Mouse (Mus musculus) right cerebral cortex, postnatal 14 days (tissue): ENCODE measurements at regions not wholly inside any gene's neighbourhood (a gene's known extent, or its start where the extent isn't known, plus 50 kb on each side); places are given as distances from the start of the nearest gene placed in this dataset.

ENCODE experiments used
- DNase-seq: peaks from one replicate; pipeline ENCODE4 v3.0.0; 2022

GRCm38 (mm10) chr5:111660447-111660846 is 73.3 kb upstream of the Gm26897 start:
- DNase-seq: no peak

GRCm38 (mm10) chr5:111660968-111661367 is 72.8 kb upstream of the Gm26897 start:
- DNase-seq: no peak

- no peak for DNase-seq
Measured at GRCm38 (mm10) chr5:111661971-111662370, 71.8 kb upstream of the Gm26897 start.

GRCm38 (mm10) chr5:111663831-111664230 is 69.9 kb upstream of the Gm26897 start:
- DNase-seq: no peak

- no peak for DNase-seq
Measured at GRCm38 (mm10) chr5:111665406-111665805, 68.3 kb upstream of the Gm26897 start.

GRCm38 (mm10) chr5:111666007-111666406 is 67.7 kb upstream of the Gm26897 start:
- DNase-seq: no peak

GRCm38 (mm10) chr5:111667901-111668300 is 65.8 kb upstream of the Gm26897 start:
- DNase-seq: no peak

- DNase-seq: no peak
Measured at GRCm38 (mm10) chr5:111669139-111669538, 64.6 kb upstream of the Gm26897 start.

GRCm38 (mm10) chr5:111671762-111672161 is 62.0 kb upstream of the Gm26897 start:
- DNase-seq: no peak

- DNase-seq: no peak
Measured at GRCm38 (mm10) chr5:111674976-111675672, 58.6 kb upstream of the Gm26897 start.

GRCm38 (mm10) chr5:111675673-111676261 is 58.0 kb upstream of the Gm26897 start:
- DNase-seq: no peak

- peak; percentile 25 for DNase-seq
Measured at GRCm38 (mm10) chr5:111677847-111678311, 55.8 kb upstream of the Gm26897 start.

- DNase-seq: no peak
Measured at GRCm38 (mm10) chr5:111678496-111678895, 55.2 kb upstream of the Gm26897 start.

- peak; percentile 45 for DNase-seq
Measured at GRCm38 (mm10) chr5:111681362-111682028, 52.2 kb upstream of the Gm26897 start.

GRCm38 (mm10) chr5:111682899-111683298 is 50.8 kb upstream of the Gm26897 start:
- DNase-seq: no peak
